Mouse (Mus musculus) stomach, postnatal 0 days (tissue): ENCODE measurements around the gene 6430550D23Rik.

Experiments used
- CTCF ChIP-seq: IDR thresholded peaks from 2 replicates; pipeline ENCODE4 v1.5.1; 2016; ENCODE audit warnings: antibody characterized with exemption, low read depth, mild to moderate bottlenecking, moderate library complexity
- EP300 ChIP-seq: optimal IDR thresholded peaks from 2 replicates; pipeline ENCODE3; 2016; ENCODE audit warnings: antibody characterized with exemption

- TF ChIP-seq CTCF (no peak), EP300 (no peak)
Measured at GRCm38 (mm10) chr2:156007888-156008532, at the start of gene 6430550D23Rik, which contains the start of gene Ergic3.
